In genomic region chr2:85123869-85124535, GRCm38 (mm10) we compare ENCODE assay signal across 8 mouse cellular contexts. TPM values are rescaled to one million over a fixed set of nuclear protein-coding genes. Genes with fewer than 3 reads are reported as not detected.
DNase-seq lines count a peak whose midpoint lies in the region; ATAC-seq and TF ChIP-seq lines count a peak whose summit lies in the region.

No protein-coding gene starts in this region.

- H3K4me3 ChIP-seq in C2C12 (ENCODE audit: insufficient read depth, poor library complexity, severe bottlenecking) = no peak overlapping the region
- no peak overlapping the region for H3K4me3 ChIP-seq in embryonic facial prominence, embryonic 12.5 days
- no peak overlapping the region for H3K4me3 ChIP-seq in kidney, embryonic 15.5 days (replicated peaks)
- H3K4me3 ChIP-seq in limb, embryonic 13.5 days = no peak overlapping the region
- no peak overlapping the region for H3K4me3 ChIP-seq in midbrain, embryonic 15.5 days

- no peak overlapping the region for H3K4me2 ChIP-seq in embryonic facial prominence, embryonic 12.5 days (replicated peaks)
- no peak overlapping the region for H3K4me2 ChIP-seq in kidney, embryonic 15.5 days
- H3K4me2 ChIP-seq in limb, embryonic 13.5 days (replicated peaks) = no peak overlapping the region
- no peak overlapping the region for H3K4me2 ChIP-seq in midbrain, embryonic 15.5 days

- no peaks in the 10 kb centered on the region for H3K27me3 ChIP-seq in C2C12 (ENCODE audit: control insufficient read depth, insufficient read depth, insufficient read length)
- H3K27me3 ChIP-seq in embryonic facial prominence, embryonic 12.5 days = no peaks in the 10 kb centered on the region
- H3K27me3 ChIP-seq in kidney, embryonic 15.5 days = no peaks in the 10 kb centered on the region
- no peaks in the 10 kb centered on the region for H3K27me3 ChIP-seq in limb, embryonic 13.5 days
- H3K27me3 ChIP-seq in midbrain, embryonic 15.5 days (replicated peaks) = no peaks in the 10 kb centered on the region

- DNase-seq in adrenal gland, postnatal 25 days = peak; percentile 74
- DNase-seq in heart, adult 8-10 months (ENCODE audit: low spot score) = peak; percentile 77
- DNase-seq in spleen, postnatal 4 days (ENCODE audit: low spot score in 2 of 2) = peak; percentile 58 to 76

- peak; percentile 67 for TF ChIP-seq CTCF in C2C12 (IDR thresholded peaks at IDR 0.05; ENCODE audit: control insufficient read depth, insufficient read depth, insufficient read length)

- H3K27ac ChIP-seq in embryonic facial prominence, embryonic 12.5 days = no peak overlapping the region
- H3K27ac ChIP-seq in kidney, embryonic 15.5 days = no peak overlapping the region
- H3K27ac ChIP-seq in limb, embryonic 13.5 days = no peak overlapping the region
- H3K27ac ChIP-seq in midbrain, embryonic 15.5 days = no peak overlapping the region

- no peaks in the 10 kb centered on the region for H3K9me3 ChIP-seq in embryonic facial prominence, embryonic 12.5 days
- H3K9me3 ChIP-seq in kidney, embryonic 15.5 days (replicated peaks) = no peaks in the 10 kb centered on the region
- H3K9me3 ChIP-seq in limb, embryonic 13.5 days = no peaks in the 10 kb centered on the region
- no peaks in the 10 kb centered on the region for H3K9me3 ChIP-seq in midbrain, embryonic 15.5 days

- H3K9ac ChIP-seq in embryonic facial prominence, embryonic 12.5 days = no peak overlapping the region
- H3K9ac ChIP-seq in kidney, embryonic 15.5 days = no peak overlapping the region
- no peak overlapping the region for H3K9ac ChIP-seq in limb, embryonic 13.5 days
- no peak overlapping the region for H3K9ac ChIP-seq in midbrain, embryonic 15.5 days

- 21% methylated on average over 1 of the region's 1 CpGs for WGBS in embryonic facial prominence, embryonic 12.5 days
- WGBS in kidney, embryonic 15.5 days = 30% methylated on average over 1 of the region's 1 CpGs
- WGBS in limb, embryonic 13.5 days = 21% methylated on average over 1 of the region's 1 CpGs
- WGBS in midbrain, embryonic 15.5 days = 40% methylated on average over 1 of the region's 1 CpGs

- no peaks in the 10 kb centered on the region for H3K4me1 ChIP-seq in embryonic facial prominence, embryonic 12.5 days
- H3K4me1 ChIP-seq in kidney, embryonic 15.5 days = 0 out of 2 replicates have a peak, but pooled peaks cover under 1% of the 10 kb centered on the region
- no peaks in the 10 kb centered on the region for H3K4me1 ChIP-seq in limb, embryonic 13.5 days
- H3K4me1 ChIP-seq in midbrain, embryonic 15.5 days = no peaks in the 10 kb centered on the region

- peak; percentile 83 for ATAC-seq in embryonic facial prominence, embryonic 12.5 days (ENCODE audit: insufficient number of reproducible peaks, insufficient read depth, low FRiP score, low TSS enrichment)
- peak; percentile 89 for ATAC-seq in kidney, embryonic 15.5 days (replicated peaks; ENCODE audit: low FRiP score)
- peak; percentile 86 for ATAC-seq in limb, embryonic 13.5 days (ENCODE audit: low FRiP score, low read depth)
- ATAC-seq in midbrain, embryonic 15.5 days (replicated peaks) = peak; percentile 95

- no peaks in the 10 kb centered on the region for H3K79me2 ChIP-seq in C2C12 (ENCODE audit: control insufficient read depth, insufficient read depth)

- no peaks in the 10 kb centered on the region for H3K79me3 ChIP-seq in C2C12 (ENCODE audit: low read depth)

- H3K36me3 ChIP-seq in C2C12 (ENCODE audit: control insufficient read depth, insufficient read depth) = no peaks in the 10 kb centered on the region
- H3K36me3 ChIP-seq in embryonic facial prominence, embryonic 12.5 days = no peaks in the 10 kb centered on the region
- H3K36me3 ChIP-seq in kidney, embryonic 15.5 days = no peaks in the 10 kb centered on the region
- H3K36me3 ChIP-seq in limb, embryonic 13.5 days = no peaks in the 10 kb centered on the region
- H3K36me3 ChIP-seq in midbrain, embryonic 15.5 days (replicated peaks) = no peaks in the 10 kb centered on the region

- H3ac ChIP-seq in C2C12 (ENCODE audit: control insufficient read depth, insufficient read length, low read depth) = no peak overlapping the region

TF ChIP-seq in C2C12, 6 proteins besides CTCF, POLR2A, EP300 and RAD21:
- TF ChIP-seq MYOG (IDR thresholded peaks at IDR 0.05; ENCODE audit: control insufficient read depth, extremely low read depth, insufficient read length) = no peak
- TF ChIP-seq CEBPB (IDR thresholded peaks at IDR 0.05; ENCODE audit: low read depth) = no peak
- TF ChIP-seq USF1 (IDR thresholded peaks at IDR 0.05; ENCODE audit: low read depth) = no peak
- no peak for TF ChIP-seq MAX (IDR thresholded peaks at IDR 0.05)
- TF ChIP-seq MYOD1 (IDR thresholded peaks at IDR 0.05; ENCODE audit: control insufficient read depth, insufficient read length, low read depth) = no peak
- TF ChIP-seq FOSL1 (IDR thresholded peaks at IDR 0.05; ENCODE audit: insufficient read depth, low read length, poor library complexity, severe bottlenecking) = no peak

RNA-seq across cellular contexts. Expression of gene Aplnr, which starts 12.0 kb away (rescaled TPM):
- polyA plus RNA-seq in C2C12 (2012; fragmentation: generic; extraction: Trizol) = not detected
- 45.1 and 46.7 TPM in 2 replicates for total RNA-seq in adrenal gland, postnatal 25 days (2021)
- polyA plus RNA-seq in embryonic facial prominence, embryonic 12.5 days (2016; fragmentation: Nextera tagmentation; extraction: Ambion mirVana) = 42.7 and 45.3 TPM in 2 replicates
- total RNA-seq in heart, adult 8-10 months (2022) = 10 to 100 TPM; 10.3 to 26.7 (median 25.4) TPM
- polyA plus RNA-seq in kidney, embryonic 15.5 days (2015; fragmentation: Nextera tagmentation; extraction: Ambion mirVana) = 94.6 and 104 TPM in 2 replicates
- polyA plus RNA-seq in limb, embryonic 13.5 days (2015; fragmentation: Nextera tagmentation; extraction: Ambion mirVana) = 42.2 and 49.7 TPM in 2 replicates
- 30.6 TPM in 2 replicates for polyA plus RNA-seq in midbrain, embryonic 15.5 days (2015; fragmentation: Nextera tagmentation; extraction: Ambion mirVana)

Comparison
In these comparisons a context has a peak if more than half of its experiments do, and no peak if none do; other contexts are left out.
1. RNA of gene Aplnr, which starts 12.0 kb away (polyA plus RNA-seq): 94.6 to 104 TPM in kidney, embryonic 15.5 days, 42.2 to 49.7 TPM in limb, embryonic 13.5 days, 42.7 to 45.3 TPM in embryonic facial prominence, embryonic 12.5 days and 30.6 TPM in midbrain, embryonic 15.5 days; not detected in C2C12 (single experiment); every median in the first group is over 10 times any median in the second.
2. Peak in every context shown above with its lines, with median percentiles within 50 percentile points of each other: DNase-seq and ATAC-seq.